Mouse (Mus musculus) midbrain, embryonic 10.5 days (tissue): ENCODE data around the gene Pkig. TPM values are rescaled to one million over a fixed set of nuclear protein-coding genes. Genes with fewer than 3 reads are reported as not detected.
A peak's percentile ranks its signal among the peaks of the same experiment; 100 is the strongest.

Experiments used
- DNase-seq: peaks from one replicate; pipeline ENCODE4 v3.0.0-alpha.2; 2017; ENCODE audit warnings: low spot score
- H3K27ac ChIP-seq: fragments of 300-500 bp; sonication (generic); replicated peaks from 2 replicates; pipeline ENCODE4 v1.5.1; 2016; ENCODE audit warnings: mild to moderate bottlenecking
- H3K27me3 ChIP-seq: fragments of 300-500 bp; sonication (generic); 2 replicates; pipeline ENCODE4 v1.6.1; 2016; ENCODE audit warnings: low read depth, mild to moderate bottlenecking; ENCODE audit not compliant: poor library complexity, severe bottlenecking
- H3K36me3 ChIP-seq: fragments of 300-500 bp; sonication (generic); 2 replicates; pipeline ENCODE4 v1.6.1; 2016; ENCODE audit warnings: mild to moderate bottlenecking, moderate library complexity
- H3K4me1 ChIP-seq: fragments of 300-500 bp; sonication (generic); 2 replicates; pipeline ENCODE4 v1.6.1; 2016
- H3K4me3 ChIP-seq: fragments of 300-500 bp; sonication (generic); 2 replicates; pipeline ENCODE4 v1.5.1; 2016; ENCODE audit warnings: mild to moderate bottlenecking, moderate library complexity
- H3K9me3 ChIP-seq: fragments of 300-500 bp; sonication (generic); replicated peaks from 2 replicates; pipeline ENCODE4 v1.6.1; 2016; ENCODE audit warnings: mild to moderate bottlenecking
- WGBS: fragments of 180-500 bp; shearing (Covaris S2); methylation state at CpG from one replicate; pipeline ENCODE4 v1.1.7; 2016; 5-methylcytosine and 5-hydroxymethylcytosine counted together
- polyA plus RNA-seq: library from polyadenylated mRNA; unstranded; fragments of >200 nt; fragmentation: Nextera tagmentation; extraction: Ambion mirVana; gene quantifications from 2 replicates; pipeline ENCODE4 v1.2.1, GENCODE M21; 2016

Gene Pkig
- polyA plus RNA-seq, 1 experiment from 2014 or later: 190 TPM

- Histone ChIP-seq H3K36me3 (peaks cover 98% of the 10 kb centered on the region), H3K4me3 (no peak overlapping the region), H3K27ac (no peak overlapping the region), H3K9me3 (no peaks in the 10 kb centered on the region), H3K27me3 (no peaks in the 10 kb centered on the region), H3K4me1 (no peaks in the 10 kb centered on the region)
- DNase-seq: no peak
- WGBS: 94% methylated on average over 4 of the region's 4 CpGs
These were observed 70.1 kb downstream of the Pkig start for GRCm38 (mm10) chr2:163728300-163728699.

DNA sequence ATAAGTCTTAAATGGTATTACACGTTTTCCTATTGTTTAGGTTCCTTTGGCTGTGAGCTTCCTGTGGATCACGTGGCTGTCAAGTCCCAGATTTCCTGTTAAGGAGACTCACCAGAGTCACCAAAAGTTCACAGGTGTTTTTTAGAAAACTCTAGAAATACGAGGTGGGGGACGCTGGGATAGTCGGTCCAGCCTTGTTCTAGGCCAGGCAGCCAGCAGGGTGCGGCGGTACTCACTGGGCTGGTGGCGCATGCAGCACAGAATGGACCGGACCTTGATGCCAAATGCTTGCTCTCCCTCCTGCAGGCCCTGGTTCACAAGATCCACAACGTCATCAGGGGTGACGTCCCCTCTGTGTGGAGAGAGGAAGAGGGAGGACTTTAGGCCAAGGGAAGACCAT, 73.8 kb downstream of the Pkig start:
- no peak for DNase-seq
- Histone ChIP-seq H3K36me3 (peaks cover 72% of the 10 kb centered on the region), H3K4me3 (no peak overlapping the region), H3K4me1 (no peaks in the 10 kb centered on the region), H3K9me3 (no peaks in the 10 kb centered on the region), H3K27ac (no peak overlapping the region), H3K27me3 (no peaks in the 10 kb centered on the region)
- 92% methylated on average over 11 of the region's 11 CpGs for WGBS

DNA sequence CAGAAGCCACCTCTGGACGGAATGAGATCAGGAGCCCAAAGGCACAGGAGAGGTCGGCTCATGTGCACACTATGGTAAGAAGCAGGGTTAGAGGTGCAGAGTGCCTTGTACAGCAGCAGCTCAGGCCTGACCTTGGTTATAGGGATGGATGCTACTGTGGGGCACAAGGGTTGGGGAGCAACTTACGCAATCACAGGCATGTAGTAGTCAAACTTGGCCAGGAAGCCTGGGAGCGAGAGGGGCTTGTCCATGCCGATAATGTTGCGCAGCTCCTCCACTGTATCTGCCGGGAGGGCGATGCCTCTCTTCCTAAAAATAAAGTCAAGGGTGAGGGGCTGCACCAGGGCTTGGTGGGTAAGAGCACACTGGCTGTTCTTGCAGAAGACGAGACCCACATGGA, 77.0 kb downstream of the Pkig start:
- Histone ChIP-seq H3K36me3 (peaks cover 45% of the 10 kb centered on the region), H3K9me3 (no peaks in the 10 kb centered on the region), H3K4me3 (no peak overlapping the region), H3K4me1 (no peaks in the 10 kb centered on the region), H3K27me3 (no peaks in the 10 kb centered on the region), H3K27ac (no peak overlapping the region)
- DNase-seq: no peak
- WGBS: 92% methylated on average over 9 of the region's 9 CpGs

DNA sequence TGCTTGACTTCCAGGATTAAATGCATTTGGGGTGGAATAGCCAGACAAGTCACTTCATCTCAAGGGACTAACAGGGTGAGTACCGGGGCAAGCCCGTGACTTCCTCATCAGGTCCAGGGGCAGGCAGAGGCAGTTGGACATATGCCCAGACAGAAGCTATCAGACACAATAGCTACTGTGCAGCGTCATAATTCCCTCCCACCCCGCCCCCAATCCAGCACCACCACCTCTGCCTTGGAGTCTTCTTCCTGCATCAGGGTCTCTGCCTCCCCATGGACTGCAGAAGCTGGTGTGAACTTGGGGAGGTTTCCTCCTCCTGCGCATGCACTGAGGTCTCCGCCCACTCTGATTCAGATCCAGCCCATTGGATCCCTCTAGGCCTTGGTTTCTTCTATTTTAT, 77.8 kb downstream of the Pkig start:
- no peak for DNase-seq
- WGBS: 88% methylated on average over 6 of the region's 6 CpGs
- H3K4me3 ChIP-seq: no peak overlapping the region

DNA sequence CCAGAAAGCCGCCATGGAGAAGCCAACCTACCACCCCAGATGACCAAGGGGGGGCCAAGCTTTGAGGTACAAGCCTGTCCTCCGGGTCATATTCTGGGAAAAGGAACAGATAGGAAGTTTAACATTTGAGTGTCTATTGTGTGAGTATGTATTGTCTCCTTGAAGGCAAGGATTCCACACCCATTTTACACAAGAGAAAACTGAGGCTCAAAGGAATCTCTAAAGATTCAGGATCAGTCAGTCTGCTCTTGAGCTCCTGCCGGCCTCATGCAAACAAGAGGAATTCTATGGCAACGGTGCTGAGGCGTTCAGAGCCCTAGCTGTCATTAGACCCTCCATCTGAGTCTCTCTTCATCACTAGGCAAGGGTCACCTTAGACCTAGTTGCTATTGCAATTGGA, 84.5 kb downstream of the Pkig start:
- H3K9me3 ChIP-seq: no peaks in the 10 kb centered on the region
- H3K27me3 ChIP-seq: peaks cover 9% of the 10 kb centered on the region
- H3K4me1 ChIP-seq: peaks cover 8% of the 10 kb centered on the region; the same call in 1 of the 2 replicates
- no peak overlapping the region for H3K27ac ChIP-seq
- no peak overlapping the region for H3K4me3 ChIP-seq
- no peak for DNase-seq
- WGBS: 65% methylated on average over 5 of the region's 5 CpGs
- no peaks in the 10 kb centered on the region for H3K36me3 ChIP-seq

More for the DNA sequence above, 77.8 kb downstream of the Pkig start:
- Histone ChIP-seq H3K9me3 (no peaks in the 10 kb centered on the region), H3K27me3 (no peaks in the 10 kb centered on the region), H3K4me1 (no peaks in the 10 kb centered on the region), H3K36me3 (peaks cover 37% of the 10 kb centered on the region), H3K27ac (no peak overlapping the region)

GRCm38 (mm10) chr2:163743357-163743756, 85.2 kb downstream of the Pkig start:
- H3K4me1 ChIP-seq: peaks cover 8% of the 10 kb centered on the region; the same call in 1 of the 2 replicates
- H3K9me3 ChIP-seq: no peaks in the 10 kb centered on the region
- no peaks in the 10 kb centered on the region for H3K36me3 ChIP-seq
- no peak for DNase-seq
- 70% methylated on average over 6 of the region's 6 CpGs for WGBS
- H3K4me3 ChIP-seq: no peak overlapping the region
- no peak overlapping the region for H3K27ac ChIP-seq
- H3K27me3 ChIP-seq: peaks cover 16% of the 10 kb centered on the region

DNA sequence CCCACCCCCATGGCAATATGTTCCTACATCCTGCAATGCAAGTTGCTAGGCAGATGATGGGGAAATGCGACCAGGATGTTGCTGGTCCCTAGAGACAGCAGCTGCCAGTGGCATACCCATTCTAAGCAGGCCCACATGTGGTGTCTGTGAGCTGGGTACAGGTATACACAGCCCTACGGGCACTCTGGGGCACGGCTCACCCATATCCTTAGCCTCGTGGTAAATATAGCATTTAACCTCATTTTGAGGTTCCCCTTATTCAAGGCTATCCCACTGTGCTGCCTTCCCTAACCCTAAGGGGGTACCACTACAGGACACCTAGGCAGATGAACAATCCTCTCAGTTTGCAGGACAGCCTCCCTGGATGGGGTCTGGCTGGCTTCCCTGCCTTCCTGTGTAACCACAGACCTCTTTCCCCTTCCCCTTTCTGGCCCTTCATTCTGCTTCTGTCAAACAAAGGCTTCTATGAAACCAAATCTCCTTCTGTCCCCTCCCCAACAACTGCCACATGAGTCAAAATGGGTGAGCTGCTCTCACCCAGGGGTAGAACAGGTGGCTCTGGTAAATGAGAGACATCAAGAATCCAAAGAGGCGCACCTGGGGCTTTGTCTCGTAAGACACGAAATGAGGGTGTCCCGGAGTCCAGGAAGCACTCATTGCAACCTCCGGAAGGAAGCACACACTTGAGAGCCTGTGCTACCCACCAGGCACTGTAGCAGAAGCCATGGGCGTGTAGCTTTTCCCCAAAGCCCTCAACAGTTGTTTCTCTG, 86.8 kb downstream of the Pkig start:
- no peak overlapping the region for H3K27ac ChIP-seq
- WGBS: 87% methylated on average over 10 of the region's 10 CpGs

GRCm38 (mm10) chr2:163749647-163750611, 91.7 kb downstream of the Pkig start, which contains the start of gene Ada:
Gene Ada, minus strand, starts transcription at chr2:163750239.
- WGBS: under 1% methylated on average over 50 of the region's 57 CpGs
- Histone ChIP-seq H3K36me3 (no peaks in the 10 kb centered on the region), H3K4me3 (peak within 1 kb of the TSS; percentile 73), H3K27me3 (peaks cover 62% of the 10 kb centered on the region), H3K4me1 (peaks cover 20% of the 10 kb centered on the region), H3K9me3 (no peaks in the 10 kb centered on the region), H3K27ac (peak within 1 kb of the TSS; percentile 76)
- DNase-seq: peak; percentile 73

More for the DNA sequence above, 86.8 kb downstream of the Pkig start:
- H3K36me3 ChIP-seq: no peaks in the 10 kb centered on the region
- H3K4me3 ChIP-seq: no peak overlapping the region
- H3K27me3 ChIP-seq: peaks cover 31% of the 10 kb centered on the region
- no peak for DNase-seq
- H3K4me1 ChIP-seq: peaks cover 20% of the 10 kb centered on the region
- H3K9me3 ChIP-seq: no peaks in the 10 kb centered on the region

DNA sequence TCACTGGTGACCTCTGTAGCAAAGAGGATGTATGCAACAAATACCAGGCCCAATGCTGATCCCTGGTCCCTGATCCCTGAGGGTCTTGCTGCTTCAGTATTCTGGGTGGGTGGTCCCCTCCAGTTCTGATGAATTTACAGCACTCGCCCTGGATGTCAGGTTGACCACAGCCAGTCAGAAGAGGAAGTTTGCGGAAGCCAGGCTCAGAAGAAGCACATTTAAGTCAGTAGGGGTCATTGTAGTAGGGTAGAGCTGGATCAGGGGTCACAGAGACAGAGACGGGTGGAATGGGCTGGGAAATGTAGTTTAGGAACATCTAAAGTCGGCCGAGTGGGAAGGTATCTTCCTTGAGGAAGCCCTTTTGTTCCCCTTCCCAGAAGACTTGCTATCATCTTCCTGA, 96.0 kb downstream of the Pkig start:
- Histone ChIP-seq H3K4me1 (peaks cover 19% of the 10 kb centered on the region), H3K9me3 (no peaks in the 10 kb centered on the region), H3K27ac (no peak overlapping the region), H3K4me3 (no peak overlapping the region), H3K27me3 (peaks cover 37% of the 10 kb centered on the region), H3K36me3 (no peaks in the 10 kb centered on the region)
- no peak for DNase-seq
- WGBS: 82% methylated on average over 5 of the region's 5 CpGs

DNA sequence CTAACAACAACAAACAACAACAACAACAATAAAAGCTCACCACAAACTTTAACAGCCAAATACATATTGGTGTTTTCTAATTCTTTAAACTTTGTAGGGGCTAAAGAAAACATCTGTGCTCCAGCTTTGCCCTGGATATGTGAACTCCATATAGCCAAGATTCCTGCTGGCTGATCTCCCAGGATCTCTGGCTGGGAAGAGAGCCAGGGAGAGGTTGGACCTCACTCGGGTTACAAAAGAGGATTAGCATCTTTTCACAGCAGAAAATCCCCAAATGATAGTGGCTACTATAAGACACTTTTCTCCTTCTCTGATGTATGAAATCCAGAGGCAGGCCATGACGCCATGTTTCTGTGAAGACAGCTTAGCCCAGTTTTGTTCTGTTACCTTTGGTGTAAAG, 98.5 kb downstream of the Pkig start:
- 26% methylated on average over 2 of the region's 2 CpGs for WGBS
- no peak for DNase-seq
- peaks cover 4% of the 10 kb centered on the region; the same call in 1 of the 2 replicates for H3K4me1 ChIP-seq
- H3K27me3 ChIP-seq: peaks cover 16% of the 10 kb centered on the region
- H3K9me3 ChIP-seq: no peaks in the 10 kb centered on the region
- H3K27ac ChIP-seq: no peak overlapping the region
- no peak overlapping the region for H3K4me3 ChIP-seq
- no peaks in the 10 kb centered on the region for H3K36me3 ChIP-seq

- no peak overlapping the region for H3K4me3 ChIP-seq
- no peaks in the 10 kb centered on the region for H3K9me3 ChIP-seq
- H3K36me3 ChIP-seq: no peaks in the 10 kb centered on the region
- H3K27ac ChIP-seq: no peak overlapping the region
- WGBS: 89% methylated on average over 2 of the region's 2 CpGs
- H3K27me3 ChIP-seq: peaks cover 2% of the 10 kb centered on the region
- H3K4me1 ChIP-seq: peaks cover 4% of the 10 kb centered on the region; the same call in 1 of the 2 replicates
- no peak for DNase-seq
These were observed 100.0 kb downstream of the Pkig start for GRCm38 (mm10) chr2:163758146-163758545.

- Histone ChIP-seq H3K27me3 (no peaks in the 10 kb centered on the region), H3K27ac (no peak overlapping the region), H3K4me3 (no peak overlapping the region), H3K36me3 (no peaks in the 10 kb centered on the region), H3K4me1 (peaks cover 9% of the 10 kb centered on the region), H3K9me3 (no peaks in the 10 kb centered on the region)
- 86% methylated on average over 6 of the region's 6 CpGs for WGBS
- no peak for DNase-seq
These were observed 102.4 kb downstream of the Pkig start for GRCm38 (mm10) chr2:163760589-163760988.
